Mouse (Mus musculus) midbrain, embryonic 13.5 days (tissue): ENCODE results near the gene Sema3f. TPM values are rescaled to one million over a fixed set of nuclear protein-coding genes. Genes with fewer than 3 reads are reported as not detected.
A peak's percentile ranks its signal among the peaks of the same experiment; 100 is the strongest.
"Not testable (repeated sequence)": the region's sequence is repeated elsewhere in the genome, so short reads cannot be mapped to it uniquely, and the experiment has no call there.

ENCODE experiments used
- ATAC-seq: fragments of 200-750 bp; cut with Nextera tagmentation; 2 replicates; pipeline ENCODE4 v1.8.0; 2017; ENCODE audit warnings: mild to moderate bottlenecking, moderate TSS enrichment, moderate library complexity
- H3K27ac ChIP-seq: fragments of 300-500 bp; sonication (generic); 2 replicates; pipeline ENCODE4 v1.5.1; 2015; ENCODE audit warnings: inconsistent platforms, mild to moderate bottlenecking, moderate library complexity
- H3K27me3 ChIP-seq: fragments of 300-500 bp; sonication (generic); 2 replicates; pipeline ENCODE4 v1.6.1; 2015; ENCODE audit warnings: mild to moderate bottlenecking, inconsistent platforms
- H3K36me3 ChIP-seq: fragments of 300-500 bp; sonication (generic); 2 replicates; pipeline ENCODE4 v1.6.1; 2015; ENCODE audit warnings: mild to moderate bottlenecking, inconsistent platforms
- H3K4me1 ChIP-seq: fragments of 300-500 bp; sonication (generic); replicated peaks from 2 replicates; pipeline ENCODE4 v1.6.1; 2015; ENCODE audit warnings: inconsistent platforms
- H3K4me2 ChIP-seq: fragments of 300-500 bp; sonication (generic); replicated peaks from 2 replicates; pipeline ENCODE4 v1.6.1; 2015; ENCODE audit warnings: moderate library complexity, mild to moderate bottlenecking, inconsistent platforms
- H3K4me3 ChIP-seq: fragments of 300-500 bp; sonication (generic); replicated peaks from 2 replicates; pipeline ENCODE4 v1.5.1; 2015; ENCODE audit warnings: mild to moderate bottlenecking, inconsistent platforms
- H3K9ac ChIP-seq: fragments of 300-500 bp; sonication (generic); replicated peaks from 2 replicates; pipeline ENCODE4 v1.6.1; 2015; ENCODE audit warnings: mild to moderate bottlenecking, inconsistent platforms
- H3K9me3 ChIP-seq: fragments of 300-500 bp; sonication (generic); 2 replicates; pipeline ENCODE4 v1.6.1; 2016; ENCODE audit warnings: mild to moderate bottlenecking, inconsistent platforms
- WGBS: fragments of 180-500 bp; shearing (Covaris S2); methylation state at CpG from one replicate; pipeline ENCODE4 v1.1.7; 2015; 5-methylcytosine and 5-hydroxymethylcytosine counted together
- polyA plus RNA-seq: library from polyadenylated mRNA; unstranded; fragments of >200 nt; fragmentation: Nextera tagmentation; extraction: Ambion mirVana; gene quantifications from 2 replicates; pipeline ENCODE4 v1.2.1, GENCODE M21; 2015

Sema3f gene
- polyA plus RNA-seq, 1 experiment from 2014 or later: 24.6 TPM

- Histone ChIP-seq H3K36me3 (peaks cover 55% of the 10 kb centered on the region), H3K4me1 (no peaks in the 10 kb centered on the region), H3K9me3 (no peaks in the 10 kb centered on the region), H3K9ac (no peak overlapping the region), H3K27ac (0 out of 2 replicates have a peak overlapping the region, but pooled peaks have one; percentile 25), H3K4me2 (no peak overlapping the region), H3K4me3 (no peak overlapping the region), H3K27me3 (peaks cover 5% of the 10 kb centered on the region; the same call in 1 of the 2 replicates)
- WGBS: 89% methylated on average over 20 of the region's 20 CpGs
- no peak for ATAC-seq
Measured at GRCm38 (mm10) chr9:107682405-107682804, 27.9 kb downstream of the Sema3f start.

DNA sequence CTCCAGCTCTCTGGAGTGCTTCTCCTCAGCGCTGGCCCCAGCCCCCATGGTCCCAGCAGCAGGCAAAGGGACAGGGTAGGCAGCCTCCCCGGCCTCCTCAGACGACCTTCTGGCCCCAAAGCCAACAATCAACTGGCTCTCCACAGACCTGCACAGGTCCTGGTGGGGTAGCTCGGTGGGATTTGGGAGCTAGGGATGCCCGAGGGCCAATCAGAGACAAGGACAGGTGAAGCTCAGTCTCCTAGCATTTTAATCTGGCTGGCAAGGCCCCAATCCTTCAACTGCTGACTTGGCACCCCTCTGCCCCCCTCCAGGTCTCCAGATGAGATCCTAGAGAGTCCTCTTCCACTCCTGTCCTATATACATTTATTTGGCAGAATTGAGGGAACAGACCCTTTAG lies 30.8 kb downstream of the Sema3f start, which contains the start of gene Gnat1:
TSS of gene Gnat1 (minus strand) at position 212 of the 400 bp plus-strand sequence.
- peaks cover 16% of the 10 kb centered on the region for H3K4me1 ChIP-seq
- no peak within 1 kb of the TSS for H3K27ac ChIP-seq
- H3K4me3 ChIP-seq: no peak within 1 kb of the TSS
- H3K27me3 ChIP-seq: peaks cover 34% of the 10 kb centered on the region
- WGBS: 45% methylated on average over 5 of the region's 5 CpGs
- no peaks in the 10 kb centered on the region for H3K9me3 ChIP-seq
- H3K36me3 ChIP-seq: peaks cover 30% of the 10 kb centered on the region
- ATAC-seq: no peak
- H3K4me2 ChIP-seq: no peak within 1 kb of the TSS
- H3K9ac ChIP-seq: no peak within 1 kb of the TSS; the same call in 1 of the 2 replicates

DNA sequence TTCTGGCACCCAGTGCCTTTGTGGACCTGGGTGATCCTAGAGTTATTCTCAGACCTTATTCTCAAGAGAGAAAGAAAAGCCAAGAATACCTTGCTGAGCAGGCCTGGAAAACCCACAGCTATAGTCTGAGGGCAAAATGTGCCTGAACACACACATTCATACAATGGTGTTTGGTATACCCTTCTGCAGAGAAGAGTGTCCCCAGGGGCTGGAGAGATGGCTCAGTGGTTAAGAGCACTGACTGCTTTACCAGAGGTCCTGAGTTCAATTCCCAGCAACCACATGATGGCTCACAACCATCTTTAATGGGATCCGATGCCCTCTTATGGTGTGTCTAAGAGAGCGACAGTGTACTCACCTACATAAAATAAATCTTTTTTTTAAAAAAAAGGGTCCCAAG lies 31.4 kb downstream of the Sema3f start:
- WGBS: 95% methylated on average over 2 of the region's 2 CpGs
- no peak overlapping the region for H3K4me2 ChIP-seq

DNA sequence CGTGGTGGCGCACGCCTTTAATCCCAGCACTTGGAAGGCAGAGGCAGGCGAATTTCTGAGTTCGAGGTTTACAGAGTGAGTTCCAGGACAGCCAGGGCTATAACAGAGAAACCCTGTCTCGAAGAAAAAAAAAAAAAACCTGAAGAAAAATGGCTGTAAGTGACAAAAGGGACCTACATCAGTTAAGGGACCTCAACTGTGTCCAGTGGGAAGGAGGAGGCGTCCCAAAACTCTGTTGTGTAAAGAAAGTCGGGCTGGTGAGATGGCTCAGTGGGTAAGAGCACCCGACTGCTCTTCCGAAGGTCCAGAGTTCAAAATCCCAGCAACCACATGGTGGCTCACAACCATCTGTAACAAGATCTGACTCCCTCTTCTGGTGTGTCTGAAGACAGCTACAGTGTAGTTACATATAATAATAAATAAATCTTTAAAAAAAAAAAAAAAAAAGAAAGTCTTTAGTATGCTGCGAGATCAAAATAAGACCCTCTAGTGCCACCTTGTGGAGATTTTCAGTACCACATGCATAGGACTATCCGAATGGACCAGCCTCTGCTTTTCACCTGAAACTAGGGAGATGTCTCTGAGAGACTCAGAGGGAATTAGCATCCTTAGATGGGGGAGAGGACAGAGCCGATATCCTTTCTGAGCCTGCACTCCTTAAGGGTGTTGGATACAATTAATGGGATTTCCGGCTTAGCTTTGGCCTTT lies 32.3 kb downstream of the Sema3f start:
- not testable (repeated sequence) for H3K4me2 ChIP-seq, ATAC-seq, H3K9ac ChIP-seq, H3K9me3 ChIP-seq, H3K27ac ChIP-seq, H3K4me3 ChIP-seq
- Histone ChIP-seq H3K36me3 (peaks cover 15% of the 10 kb centered on the region), H3K4me1 (peaks cover 16% of the 10 kb centered on the region), H3K27me3 (peaks cover 37% of the 10 kb centered on the region)
- 40% methylated on average over 14 of the region's 14 CpGs for WGBS

More for the DNA sequence above, 31.4 kb downstream of the Sema3f start:
- H3K4me1 ChIP-seq: peaks cover 16% of the 10 kb centered on the region
- no peak overlapping the region for H3K27ac ChIP-seq
- H3K27me3 ChIP-seq: peaks cover 37% of the 10 kb centered on the region
- ATAC-seq: no peak
- H3K9me3 ChIP-seq: no peaks in the 10 kb centered on the region
- H3K36me3 ChIP-seq: peaks cover 23% of the 10 kb centered on the region
- no peak overlapping the region for H3K9ac ChIP-seq
- no peak overlapping the region for H3K4me3 ChIP-seq

- WGBS: 23% methylated on average over 17 of the region's 17 CpGs
- Histone ChIP-seq H3K9ac (no peak overlapping the region), H3K36me3 (peaks cover 7% of the 10 kb centered on the region), H3K27me3 (peaks cover 37% of the 10 kb centered on the region), H3K4me3 (no peak overlapping the region), H3K4me2 (0 out of 2 replicates have a peak overlapping the region, but pooled peaks have one; percentile 63), H3K4me1 (peaks cover 16% of the 10 kb centered on the region), H3K27ac (no peak overlapping the region), H3K9me3 (no peaks in the 10 kb centered on the region)
- peak; percentile 16; the same call in 1 of the 2 replicates for ATAC-seq
Measured at GRCm38 (mm10) chr9:107677091-107677784, 33.0 kb downstream of the Sema3f start.

GRCm38 (mm10) chr9:107676302-107676701 lies 34.0 kb downstream of the Sema3f start:
- Histone ChIP-seq H3K36me3 (no peaks in the 10 kb centered on the region), H3K27me3 (peaks cover 37% of the 10 kb centered on the region), H3K4me1 (peaks cover 16% of the 10 kb centered on the region), H3K9ac (peak overlapping the region; percentile 52; the same call in 1 of the 2 replicates), H3K4me3 (peak overlapping the region; percentile 37), H3K9me3 (no peaks in the 10 kb centered on the region), H3K27ac (no peak overlapping the region), H3K4me2 (peak overlapping the region; percentile 63)
- peak; percentile 12 for ATAC-seq
- WGBS: 1% methylated on average over 25 of the region's 25 CpGs

GRCm38 (mm10) chr9:107675671-107676301 lies 34.5 kb downstream of the Sema3f start:
- 0% methylated on average over 39 of the region's 39 CpGs for WGBS
- Histone ChIP-seq H3K4me3 (peak overlapping the region; percentile 37), H3K4me2 (peak overlapping the region; percentile 63), H3K9ac (peak overlapping the region; percentile 52; the same call in 1 of the 2 replicates), H3K27ac (no peak overlapping the region), H3K9me3 (no peaks in the 10 kb centered on the region), H3K36me3 (no peaks in the 10 kb centered on the region), H3K27me3 (peaks cover 37% of the 10 kb centered on the region), H3K4me1 (peaks cover 16% of the 10 kb centered on the region)
- ATAC-seq: peak; percentile 57

- Histone ChIP-seq H3K27ac (no peak overlapping the region), H3K9me3 (no peaks in the 10 kb centered on the region), H3K36me3 (no peaks in the 10 kb centered on the region), H3K4me2 (no peak overlapping the region), H3K27me3 (peaks cover 37% of the 10 kb centered on the region), H3K9ac (no peak overlapping the region), H3K4me1 (peaks cover 22% of the 10 kb centered on the region), H3K4me3 (no peak overlapping the region)
- 55% methylated on average over 9 of the region's 9 CpGs for WGBS
- no peak for ATAC-seq
Measured at GRCm38 (mm10) chr9:107674609-107675429, 35.5 kb downstream of the Sema3f start.

- Histone ChIP-seq H3K4me2 (no peak overlapping the region), H3K36me3 (no peaks in the 10 kb centered on the region), H3K9me3 (no peaks in the 10 kb centered on the region), H3K27ac (no peak overlapping the region), H3K4me3 (no peak overlapping the region), H3K27me3 (peaks cover 36% of the 10 kb centered on the region), H3K4me1 (peaks cover 40% of the 10 kb centered on the region), H3K9ac (no peak overlapping the region)
- WGBS: 39% methylated on average over 5 of the region's 5 CpGs
- no peak for ATAC-seq
Measured at GRCm38 (mm10) chr9:107670259-107670658, 40.0 kb downstream of the Sema3f start.

- Histone ChIP-seq H3K9ac (no peak within 1 kb of the TSS), H3K36me3 (no peaks in the 10 kb centered on the region), H3K27me3 (peaks cover 32% of the 10 kb centered on the region), H3K9me3 (no peaks in the 10 kb centered on the region), H3K4me1 (peaks cover 40% of the 10 kb centered on the region), H3K4me3 (no peak within 1 kb of the TSS), H3K4me2 (no peak within 1 kb of the TSS), H3K27ac (no peak within 1 kb of the TSS)
- ATAC-seq: no peak
- 85% methylated on average over 9 of the region's 9 CpGs for WGBS
Measured at GRCm38 (mm10) chr9:107669480-107669945, 40.8 kb downstream of the Sema3f start, which contains the start of gene Slc38a3. Slc38a3 (minus strand) TSS chr9:107669530.

DNA sequence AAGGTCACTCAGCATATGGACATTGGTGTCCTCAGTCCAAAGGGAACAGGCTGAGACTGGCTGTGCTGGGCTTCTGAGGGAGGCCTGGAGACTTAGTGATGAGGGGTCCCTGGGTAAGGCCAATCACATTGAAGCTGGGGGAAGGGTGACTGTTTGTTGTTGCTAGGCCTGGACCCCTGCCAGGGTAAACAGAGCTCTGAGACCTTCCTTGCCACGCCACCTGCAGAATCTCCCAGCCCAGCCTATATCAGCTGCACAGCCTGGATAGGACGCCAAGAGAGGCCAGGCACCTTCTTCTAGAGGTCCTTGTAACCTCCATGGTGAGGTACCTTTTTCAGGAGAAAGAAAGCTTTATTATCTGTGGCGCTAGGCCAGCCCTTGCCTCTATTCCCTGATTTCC lies 41.4 kb downstream of the Sema3f start:
- Histone ChIP-seq H3K4me2 (no peak overlapping the region), H3K27me3 (peaks cover 28% of the 10 kb centered on the region), H3K4me1 (peaks cover 40% of the 10 kb centered on the region), H3K36me3 (no peaks in the 10 kb centered on the region), H3K27ac (no peak overlapping the region), H3K9me3 (no peaks in the 10 kb centered on the region), H3K9ac (no peak overlapping the region), H3K4me3 (no peak overlapping the region)
- WGBS: 72% methylated on average over 3 of the region's 3 CpGs
- no peak for ATAC-seq
